Mouse (Mus musculus) ES-Bruce4 (cell line): ENCODE measurements at regions not wholly inside any gene's neighbourhood (a gene's known extent, or its start where the extent isn't known, plus 50 kb on each side); places are given as distances from the start of the nearest gene placed in this dataset.

Experiments
- CTCF ChIP-seq: IDR thresholded peaks from one replicate; pipeline ENCODE4 v1.8.1; 2011; ENCODE audit warnings: low read depth, low read length
- POLR2A ChIP-seq: IDR thresholded peaks from one replicate; pipeline ENCODE4 v1.8.1; 2011; ENCODE audit warnings: low read length; ENCODE audit not compliant: insufficient read depth

GRCm38 (mm10) chr17:83936677-83937076 is 88.9 kb upstream of the Haao start:
- TF ChIP-seq POLR2A: no peak
- no peak for TF ChIP-seq CTCF
